Mouse (Mus musculus) ES-Bruce4 (cell line): ENCODE data around the gene Kitl.

ENCODE experiments used
- CTCF ChIP-seq: IDR thresholded peaks from one replicate; pipeline ENCODE4 v1.8.1; 2011; ENCODE audit warnings: low read depth, low read length
- EP300 ChIP-seq: IDR thresholded peaks from 2 replicates; pipeline ENCODE4 v1.6.1; 2011; ENCODE audit warnings: low read depth, low read length; ENCODE audit not compliant: insufficient read depth
- POLR2A ChIP-seq: IDR thresholded peaks from one replicate; pipeline ENCODE4 v1.8.1; 2011; ENCODE audit warnings: low read length; ENCODE audit not compliant: insufficient read depth

DNA sequence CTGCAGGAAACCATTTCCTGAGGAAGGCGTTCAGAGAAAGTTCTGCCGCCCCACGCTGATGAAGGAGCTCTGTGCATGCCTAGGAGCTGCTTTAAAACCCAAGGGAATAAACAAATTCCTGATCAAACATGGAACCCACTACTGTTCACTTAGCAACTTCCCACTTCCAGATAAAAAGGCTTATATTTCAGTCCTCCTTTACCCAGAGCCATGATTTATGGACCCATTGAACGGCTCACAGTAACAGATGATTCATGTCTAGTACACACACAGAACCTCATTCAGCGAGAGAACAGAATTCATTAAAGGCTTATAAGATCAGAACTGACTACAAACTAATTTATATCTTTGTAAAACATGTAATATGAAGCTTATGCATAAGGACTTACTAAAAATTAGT, 109.0 kb downstream of the Kitl start:
- TF ChIP-seq POLR2A = no peak
- TF ChIP-seq CTCF = no peak
- no peak for TF ChIP-seq EP300
